Comparison of ENCODE assay signal across 7 mouse cellular contexts in genomic region chr14:51984247-51985231, GRCm38 (mm10). TPM values are rescaled to one million over a fixed set of nuclear protein-coding genes. Genes with fewer than 3 reads are reported as not detected.
DNase-seq lines count a peak whose midpoint lies in the region; ATAC-seq lines count a peak whose summit lies in the region.

TSS of gene Arhgef40 (plus strand) at chr14:51984719.

- no peaks in the 10 kb centered on the region for H3K9me3 ChIP-seq in hindbrain, embryonic 13.5 days
- no peaks in the 10 kb centered on the region for H3K9me3 ChIP-seq in megakaryocyte, embryonic 14.5 days

- ATAC-seq in hindbrain, embryonic 13.5 days (ENCODE audit: low FRiP score): peak; percentile 90

- H3K27ac ChIP-seq in hindbrain, embryonic 13.5 days: peak within 1 kb of the TSS; percentile 91

- no peaks in the 10 kb centered on the region for H3K27me3 ChIP-seq in hindbrain, embryonic 13.5 days
- H3K27me3 ChIP-seq in megakaryocyte, embryonic 14.5 days (replicated peaks): peaks cover 32% of the 10 kb centered on the region

- H3K4me2 ChIP-seq in hindbrain, embryonic 13.5 days: peak within 1 kb of the TSS; percentile 95

- H3K36me3 ChIP-seq in hindbrain, embryonic 13.5 days: peaks cover 26% of the 10 kb centered on the region
- peaks cover 3% of the 10 kb centered on the region for H3K36me3 ChIP-seq in megakaryocyte, embryonic 14.5 days (replicated peaks; ENCODE audit: low read length)

- H3K4me1 ChIP-seq in hindbrain, embryonic 13.5 days (replicated peaks): peaks cover 43% of the 10 kb centered on the region
- H3K4me1 ChIP-seq in megakaryocyte, embryonic 14.5 days: peaks cover 49% of the 10 kb centered on the region

- H3K9ac ChIP-seq in hindbrain, embryonic 13.5 days: peak within 1 kb of the TSS; percentile 88

- intact Hi-C loops in left cerebral cortex, postnatal 14 days (cut with DNase I): loop anchor here (5.0 kb wide), 1 partner anchor 52 kb away; no protein-coding TSS in a partner anchor

- DNase-seq in adipocyte (ENCODE audit: low spot score): peak; percentile 72
- DNase-seq in cerebellum, postnatal 10 days: peak; percentile 88 to 94
- peak; percentile 63 for DNase-seq in gastrocnemius, adult 18-20 months (ENCODE audit: low spot score)
- peak; percentile 52 to 67 for DNase-seq in left cerebral cortex, postnatal 14 days (ENCODE audit: low spot score in 2 of 2)
- peak; percentile 86 for DNase-seq in right cerebral cortex, postnatal 4 days

- WGBS in hindbrain, embryonic 13.5 days: under 1% methylated on average over 60 of the region's 74 CpGs

- peak within 1 kb of the TSS; percentile 76 for H3K4me3 ChIP-seq in hindbrain, embryonic 13.5 days
- peak within 1 kb of the TSS; percentile 91 for H3K4me3 ChIP-seq in megakaryocyte, embryonic 14.5 days (replicated peaks)

RNA-seq across cellular contexts. Expression of gene Arhgef40, which starts in this region (rescaled TPM):
- 10 to 100 TPM in 1 of 2 experiments, 1 to 10 TPM in 1; 7.8 to 13.7 TPM for total RNA-seq in gastrocnemius, adult 18-20 months (2021)
- 76.8 and 83.1 TPM in 2 replicates for polyA plus RNA-seq in hindbrain, embryonic 13.5 days (2015; fragmentation: Nextera tagmentation; extraction: Ambion mirVana)
- total RNA-seq in left cerebral cortex, postnatal 14 days (2021): 10 to 100 TPM; 31.9 to 35.2 TPM
- 12.9 and 14.5 TPM in 2 replicates for polyA plus RNA-seq in megakaryocyte, embryonic 14.5 days (2012; ENCODE audit: insufficient read depth, low replicate concordance)

Comparison
In these comparisons a context has a peak if more than half of its experiments do, and no peak if none do; other contexts are left out.
1. Peak in every context shown above with its lines: DNase-seq, ATAC-seq, H3K4me3 ChIP-seq and H3K27ac ChIP-seq.